Mouse (Mus musculus): ENCODE data around the gene Olfr914.

Olfr914 gene

GRCm38 (mm10) chr9:38604802-38605201 is at the start of gene Olfr914:
TSS of gene Olfr914 (plus strand) at chr9:38605102.
- DNase-seq (ENCODE audit: low read depth, low spot score): no peak

DNA sequence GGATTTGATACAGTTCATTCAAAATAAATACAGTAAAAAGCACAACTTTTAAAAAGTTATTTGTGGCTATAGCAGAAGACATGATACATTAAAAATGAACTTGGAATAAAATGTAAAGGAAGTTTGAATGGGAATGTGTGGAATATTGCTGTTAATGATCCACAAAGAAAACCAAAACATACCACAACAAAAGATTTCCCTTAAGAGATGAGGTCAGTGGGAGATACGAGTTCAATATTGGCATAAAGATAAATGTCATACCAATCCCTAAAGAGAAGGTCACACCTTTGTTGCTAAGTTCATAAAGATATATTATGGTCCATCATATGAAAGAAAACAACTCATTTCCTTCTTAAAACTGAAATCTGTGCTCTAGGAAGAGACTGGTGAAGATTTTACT is 25.0 kb upstream of the Olfr914 start, which contains the start of gene Olfr912:
Gene Olfr912 (plus strand): TSS at position 301 of the 400 bp plus-strand sequence.
- no peak for DNase-seq (ENCODE audit: low read depth, low spot score)

DNA sequence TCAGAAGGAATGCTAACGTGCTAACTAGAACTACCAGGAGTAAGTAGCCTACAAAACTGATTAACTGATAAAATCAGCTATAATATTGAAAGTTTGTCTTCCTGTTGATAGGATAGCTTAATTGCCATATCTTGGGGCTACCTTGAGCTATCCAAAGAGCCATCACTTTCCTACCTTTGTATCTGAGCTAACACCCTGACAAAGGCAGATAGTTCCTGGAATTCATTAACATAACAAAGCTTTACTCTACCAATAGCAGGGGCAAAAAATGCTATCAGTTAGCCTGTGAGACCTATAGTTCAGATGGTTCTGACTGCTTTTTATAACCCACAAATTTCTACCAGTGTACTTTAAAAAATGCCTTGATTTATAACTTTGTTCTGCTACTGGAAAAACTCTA is 13.8 kb upstream of the Olfr914 start:
- DNase-seq (ENCODE audit: low read depth, low spot score): no peak

GRCm38 (mm10) chr9:38592459-38592858 is 12.4 kb upstream of the Olfr914 start, which contains the start of gene Olfr913:
TSS of gene Olfr913 (plus strand) at chr9:38592759.
- DNase-seq (ENCODE audit: low read depth, low spot score): no peak

DNA sequence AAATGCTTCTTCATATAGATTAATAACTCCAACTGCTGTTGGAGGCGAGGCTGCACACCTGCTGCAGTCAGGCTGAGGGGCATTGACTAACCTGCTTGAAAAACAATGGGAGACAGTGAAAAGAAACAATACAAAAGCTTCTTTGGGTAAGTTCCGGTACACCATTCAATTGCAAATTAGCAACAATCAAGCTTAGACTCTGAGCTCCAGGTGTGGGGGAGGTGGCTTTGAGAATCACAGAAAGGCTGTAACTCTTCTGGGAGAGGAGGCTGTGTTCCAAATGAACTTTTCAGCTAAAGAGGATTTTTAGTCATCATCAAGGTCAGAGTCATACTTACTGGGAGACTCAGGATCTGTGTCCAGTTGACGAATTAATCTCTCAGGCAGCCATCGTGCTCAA is 27.5 kb downstream of the Olfr914 start:
- no peak for DNase-seq (ENCODE audit: low read depth, low spot score)

GRCm38 (mm10) chr9:38659775-38660174 is 54.9 kb downstream of the Olfr914 start, which contains the start of gene Olfr916:
TSS of gene Olfr916 (minus strand) at chr9:38659875.
- DNase-seq (ENCODE audit: low read depth, low spot score): no peak
